Mouse (Mus musculus): ENCODE results near the gene Gh.
A peak's percentile ranks its signal among the peaks of the same experiment; 100 is the strongest.
"Not testable (repeated sequence)": the region's sequence is repeated elsewhere in the genome, so short reads cannot be mapped to it uniquely, and the experiment has no call there.

Gene Gh

DNA sequence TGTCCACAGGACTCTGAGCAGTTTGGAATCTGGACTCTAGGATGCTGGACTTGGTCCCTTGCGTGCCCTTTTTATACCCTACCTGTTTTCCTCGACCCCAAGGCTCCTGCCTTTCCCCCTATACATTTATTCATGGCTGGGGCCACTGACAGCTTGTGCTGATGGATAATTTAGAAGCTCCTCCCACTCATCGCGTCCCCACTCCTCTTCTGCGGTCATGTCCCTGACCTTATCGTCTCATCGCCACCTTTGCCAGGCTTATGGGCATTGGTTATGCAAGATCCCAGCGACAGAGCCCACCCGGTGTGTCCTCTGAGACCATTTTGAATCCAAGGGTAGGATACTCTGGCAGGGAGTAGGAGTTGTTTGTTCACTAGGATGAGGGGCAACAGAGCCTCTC lies at the start of gene Gh:
Gene Gh (minus strand): TSS at position 101 of the 400 bp plus-strand sequence.
- no peak for ATAC-seq (ENCODE audit: low TSS enrichment)

DNA sequence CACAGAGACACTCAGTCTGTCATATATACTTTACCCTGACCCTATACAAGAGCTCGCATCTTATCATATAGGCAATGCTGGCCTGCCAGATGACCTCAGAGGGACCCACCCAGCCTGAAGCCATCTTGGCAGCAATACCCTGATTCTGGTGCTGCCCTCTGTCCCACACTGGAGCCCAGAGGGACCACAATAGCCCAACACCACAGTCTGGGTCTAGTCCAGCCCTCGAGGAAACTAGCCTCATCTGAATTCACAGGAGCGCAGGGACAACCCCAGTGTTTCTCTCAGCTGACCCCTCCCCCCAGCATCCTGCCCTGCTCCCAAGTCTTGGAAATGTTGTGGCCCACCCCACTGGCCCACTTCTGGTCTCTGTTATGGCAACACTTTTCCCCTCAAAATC lies 49.6 kb upstream of the Gh start:
- no peak for ATAC-seq (ENCODE audit: low TSS enrichment)

DNA sequence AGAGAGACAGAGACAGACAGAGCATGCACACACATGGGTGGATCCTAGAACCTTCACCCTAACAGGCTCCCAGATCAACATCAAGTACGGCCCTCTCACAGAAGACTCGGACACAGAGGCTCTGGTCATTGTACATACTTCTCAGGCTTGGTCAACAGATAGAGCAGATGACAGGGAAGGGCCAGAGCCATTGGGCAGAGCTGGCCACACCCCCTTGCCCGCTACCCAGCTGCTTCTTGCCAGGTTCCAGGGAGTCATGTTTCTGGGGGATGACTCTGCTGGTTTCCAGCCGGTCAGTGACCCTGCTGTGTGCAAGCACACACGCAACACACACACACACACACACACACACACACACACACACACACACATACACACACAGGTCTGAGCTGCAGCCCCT lies 49.2 kb upstream of the Gh start:
- no peak for ATAC-seq (ENCODE audit: low TSS enrichment)

DNA sequence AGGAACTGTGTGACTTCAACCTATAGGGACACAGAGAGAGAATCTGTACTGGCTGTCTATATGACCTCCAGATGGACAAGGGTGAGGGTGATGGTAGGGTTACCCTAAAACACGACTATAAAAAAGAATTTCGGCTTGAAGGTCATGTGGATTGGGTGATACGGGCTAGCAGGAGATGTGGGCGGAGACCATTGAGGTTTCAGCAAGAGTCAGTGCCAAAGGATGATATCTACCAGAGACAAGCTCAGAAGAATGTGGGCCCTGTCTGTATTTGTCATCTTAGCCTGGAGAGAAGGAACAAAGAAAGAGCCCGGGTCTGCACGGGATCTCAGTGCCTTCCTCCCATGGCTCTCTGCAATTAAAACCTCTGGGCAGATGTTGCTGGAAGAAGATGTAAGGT lies 48.1 kb upstream of the Gh start:
- no peak for ATAC-seq (ENCODE audit: low TSS enrichment)

DNA sequence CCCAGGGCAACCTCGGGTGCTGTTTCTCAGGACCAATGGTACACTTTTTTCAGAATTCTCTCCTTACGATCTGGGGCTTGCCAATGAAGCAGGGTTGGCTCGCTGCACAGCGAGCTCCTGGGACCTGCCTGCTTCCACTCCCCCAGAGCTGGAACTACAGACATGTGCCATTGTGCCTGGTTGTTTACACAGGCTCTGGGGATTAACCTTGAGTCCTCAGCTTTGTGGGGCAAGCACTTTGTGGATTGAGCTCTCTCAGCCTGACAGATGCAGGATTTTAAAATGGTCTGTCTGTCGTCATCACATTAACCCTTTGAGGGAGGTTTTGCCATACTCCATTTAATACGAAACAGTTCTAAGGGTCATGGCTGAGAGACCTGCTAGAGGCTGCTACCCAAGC lies 43.2 kb upstream of the Gh start:
- ATAC-seq (ENCODE audit: low TSS enrichment) = no peak

DNA sequence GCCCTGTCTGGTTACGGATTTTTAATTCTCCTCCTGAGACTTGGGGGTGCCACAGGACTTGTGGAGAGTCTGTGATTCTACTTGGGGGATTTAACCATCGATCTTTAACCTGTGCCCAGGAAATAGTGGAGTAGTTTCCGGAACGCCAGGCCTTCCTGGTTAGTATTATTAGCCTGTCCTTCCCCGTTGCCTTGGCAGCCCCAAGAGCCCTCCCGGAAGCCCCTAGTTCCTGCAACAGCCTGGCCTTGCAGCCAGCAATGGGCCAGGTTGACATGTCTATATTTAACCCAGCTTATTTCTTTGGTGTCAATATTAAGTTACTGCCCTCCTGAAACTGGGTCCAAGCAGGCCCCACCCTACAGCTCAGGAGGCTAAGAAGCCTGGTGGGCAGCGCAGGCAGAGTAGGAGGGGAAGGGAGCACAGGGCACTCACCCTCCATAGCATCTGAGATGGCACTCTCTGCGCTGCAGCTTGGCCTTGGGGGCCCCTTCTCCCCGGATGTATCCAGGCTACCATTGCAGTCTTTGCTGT lies 39.4 kb upstream of the Gh start:
- ATAC-seq (ENCODE audit: low TSS enrichment) = no peak

DNA sequence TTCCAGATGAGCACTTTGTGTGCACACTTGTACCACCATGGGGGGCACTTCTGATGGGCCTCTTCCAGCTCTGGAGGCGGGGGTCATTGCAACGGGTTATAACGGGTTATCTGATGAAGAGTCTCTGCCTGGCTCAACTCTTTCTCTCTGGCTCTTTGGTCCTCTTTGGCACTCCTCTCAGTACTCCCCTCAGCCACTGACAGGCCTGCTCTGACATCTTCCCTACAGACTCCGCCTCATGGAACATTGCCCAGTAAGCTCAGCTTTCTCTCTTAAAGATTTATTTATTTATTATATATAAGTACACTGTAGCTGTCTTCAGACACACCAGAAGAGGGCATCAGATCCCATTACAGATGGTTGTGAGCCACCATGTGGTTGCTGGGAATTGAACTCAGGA lies 37.7 kb upstream of the Gh start:
- not testable (repeated sequence) for ATAC-seq (ENCODE audit: low TSS enrichment)

DNA sequence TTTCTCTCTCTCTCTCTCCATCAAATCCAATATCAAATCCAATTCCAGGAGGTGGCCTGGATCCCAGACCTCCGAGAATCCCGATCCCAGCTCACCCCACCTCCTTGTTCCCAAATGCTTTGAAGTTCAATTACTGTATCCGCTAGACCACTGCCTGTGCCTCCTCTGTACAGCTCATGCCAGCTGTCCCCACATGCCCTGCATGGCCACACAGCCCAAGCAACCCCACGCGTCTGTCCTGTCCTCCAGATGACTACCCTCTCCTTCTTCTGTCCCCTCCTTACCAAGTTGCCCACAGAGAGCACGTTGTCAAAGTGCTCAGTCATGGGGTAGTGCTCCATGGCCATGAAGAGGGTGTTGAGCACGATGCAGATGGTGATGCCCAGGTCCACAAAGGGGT lies 37.2 kb upstream of the Gh start:
- no peak for ATAC-seq (ENCODE audit: low TSS enrichment)

DNA sequence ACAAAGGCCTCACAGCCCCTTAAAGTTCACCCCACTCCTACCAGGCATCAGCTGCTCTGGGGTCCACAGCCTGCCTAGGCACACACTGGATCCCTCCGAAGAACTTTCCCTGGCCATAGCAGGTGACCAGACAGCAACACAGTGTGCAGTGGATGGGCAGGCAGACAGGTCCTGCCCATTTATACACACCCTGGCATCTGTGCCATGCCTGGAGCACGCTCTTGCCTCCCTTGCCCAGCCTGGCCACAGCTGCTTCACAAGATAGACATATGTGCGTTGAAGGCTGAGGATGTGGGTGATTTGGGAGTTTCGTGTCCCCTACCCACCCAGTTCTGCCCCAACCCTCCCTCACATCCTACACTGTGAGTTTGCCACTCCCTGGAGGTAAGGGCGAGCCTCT lies 36.4 kb upstream of the Gh start:
- ATAC-seq (ENCODE audit: low TSS enrichment) = no peak

DNA sequence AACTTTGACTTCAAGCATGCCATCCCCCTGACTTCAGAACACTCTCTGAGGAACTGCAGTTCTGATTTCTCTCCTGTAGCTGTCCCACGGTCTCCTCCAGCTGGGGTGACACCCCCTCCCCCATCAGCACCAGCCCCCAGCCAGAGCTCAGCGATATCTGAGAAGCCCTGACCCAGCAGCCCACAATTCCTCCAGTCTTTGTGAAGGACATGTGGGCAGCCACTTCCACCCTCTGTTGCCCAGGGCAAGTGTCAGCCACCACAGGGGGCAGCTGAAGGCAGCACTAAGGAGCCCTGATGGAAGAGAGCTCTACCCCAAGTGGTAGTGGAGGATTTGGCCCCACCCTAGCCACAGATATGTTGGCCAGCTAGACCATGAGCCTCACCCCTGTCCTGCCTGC lies 32.4 kb upstream of the Gh start:
- ATAC-seq (ENCODE audit: low TSS enrichment) = no peak

DNA sequence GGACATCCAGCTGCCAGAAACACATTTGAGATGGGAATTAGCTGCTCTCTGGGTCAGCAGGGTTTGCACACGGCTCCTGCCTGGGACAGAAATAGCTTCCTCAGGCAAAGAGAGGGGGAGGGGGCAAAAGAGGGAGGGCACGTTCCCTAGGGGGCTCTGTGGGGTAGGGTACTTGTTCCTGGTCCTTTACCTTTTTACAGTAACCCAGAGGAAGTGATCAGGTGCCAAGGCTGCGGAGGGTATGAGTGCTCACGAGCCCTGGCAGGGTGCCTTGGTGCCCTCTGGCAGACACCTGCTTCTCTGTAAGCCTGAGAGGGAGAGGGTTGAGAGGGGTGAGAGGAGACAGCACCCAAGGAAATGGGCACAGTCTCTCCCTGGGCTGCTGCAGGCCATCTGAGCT lies 30.8 kb upstream of the Gh start:
- no peak for ATAC-seq (ENCODE audit: low TSS enrichment)

DNA sequence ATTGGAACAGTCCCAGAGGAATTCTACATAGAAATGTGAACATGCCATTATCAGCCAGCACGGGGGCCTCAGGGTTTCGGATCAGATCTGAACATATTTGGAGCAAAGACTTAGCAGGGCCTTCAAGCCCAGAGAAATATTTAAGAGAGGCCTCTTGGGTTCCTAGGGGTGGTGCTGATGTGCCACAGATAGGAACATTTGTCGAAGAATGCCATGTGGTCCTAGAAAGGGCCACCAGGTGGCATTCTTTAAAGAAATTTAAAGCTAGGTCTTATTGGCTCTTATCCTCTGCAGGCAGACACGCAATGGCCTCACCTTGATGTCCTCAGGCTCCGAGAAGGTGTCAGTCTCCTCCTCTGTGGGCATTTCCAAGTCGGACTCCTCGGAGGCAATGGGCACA lies 28.0 kb upstream of the Gh start:
- ATAC-seq (ENCODE audit: low TSS enrichment) = peak; percentile 57; the same call in 1 of the 2 replicates

DNA sequence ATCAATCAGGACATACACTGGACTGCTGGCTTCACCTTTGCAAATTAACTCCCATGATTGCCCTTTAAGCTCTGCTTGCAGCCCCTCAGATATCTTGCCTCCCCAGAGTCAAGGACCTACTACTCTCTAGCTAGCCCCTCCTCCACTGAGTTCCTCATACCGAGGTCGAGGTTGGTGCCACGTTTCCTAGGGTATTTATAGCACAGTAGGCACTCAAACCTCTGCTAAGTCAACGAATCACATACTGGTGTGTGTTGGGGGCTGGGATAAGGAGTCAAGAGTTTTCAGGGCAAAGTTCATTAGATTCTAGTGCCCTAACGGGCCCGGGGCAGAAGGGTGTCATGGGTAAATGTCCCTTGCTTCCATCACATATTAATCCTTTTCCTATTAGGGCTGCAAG lies 27.5 kb upstream of the Gh start:
- ATAC-seq (ENCODE audit: low TSS enrichment) = no peak

DNA sequence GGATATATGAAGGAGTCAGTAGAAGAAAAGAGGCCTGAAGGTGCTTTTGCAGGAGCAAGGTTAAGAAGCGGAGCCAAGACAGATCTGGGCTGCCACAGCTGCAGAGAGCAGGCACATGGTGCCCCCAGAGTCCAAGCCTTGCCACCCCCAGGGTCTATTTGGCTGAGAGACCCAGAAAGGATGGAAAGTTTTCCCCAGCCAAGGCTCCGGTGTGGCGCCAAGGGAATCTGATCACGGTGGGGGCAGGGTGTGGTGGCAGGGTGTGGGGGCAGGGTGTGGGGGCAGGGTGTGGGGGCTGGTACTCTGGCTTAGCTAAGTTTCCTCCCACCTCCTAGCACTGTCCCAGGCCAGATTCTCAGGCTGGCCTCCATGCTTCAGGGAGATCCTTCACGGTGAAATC lies 26.9 kb upstream of the Gh start:
- ATAC-seq (ENCODE audit: low TSS enrichment) = no peak

DNA sequence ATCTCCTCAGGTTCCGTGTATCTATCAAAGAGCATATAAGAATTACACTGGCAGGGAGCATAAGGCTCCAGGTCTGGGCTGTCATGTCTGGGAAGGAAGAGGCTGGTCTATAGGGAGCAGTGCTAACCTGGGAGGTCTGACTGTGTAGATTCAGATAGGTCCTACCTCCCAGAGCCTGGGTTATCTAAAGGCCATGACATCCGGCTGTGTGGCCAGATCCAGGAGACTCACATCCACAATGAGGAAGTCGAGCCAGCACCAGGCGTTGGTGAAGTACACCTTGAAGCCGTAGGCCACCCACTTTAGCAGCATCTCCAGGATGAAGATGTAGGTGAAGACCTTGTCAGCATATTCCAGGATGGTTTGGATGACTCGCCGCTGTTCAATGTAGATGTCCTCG lies 24.8 kb upstream of the Gh start:
- no peak for ATAC-seq (ENCODE audit: low TSS enrichment)

DNA sequence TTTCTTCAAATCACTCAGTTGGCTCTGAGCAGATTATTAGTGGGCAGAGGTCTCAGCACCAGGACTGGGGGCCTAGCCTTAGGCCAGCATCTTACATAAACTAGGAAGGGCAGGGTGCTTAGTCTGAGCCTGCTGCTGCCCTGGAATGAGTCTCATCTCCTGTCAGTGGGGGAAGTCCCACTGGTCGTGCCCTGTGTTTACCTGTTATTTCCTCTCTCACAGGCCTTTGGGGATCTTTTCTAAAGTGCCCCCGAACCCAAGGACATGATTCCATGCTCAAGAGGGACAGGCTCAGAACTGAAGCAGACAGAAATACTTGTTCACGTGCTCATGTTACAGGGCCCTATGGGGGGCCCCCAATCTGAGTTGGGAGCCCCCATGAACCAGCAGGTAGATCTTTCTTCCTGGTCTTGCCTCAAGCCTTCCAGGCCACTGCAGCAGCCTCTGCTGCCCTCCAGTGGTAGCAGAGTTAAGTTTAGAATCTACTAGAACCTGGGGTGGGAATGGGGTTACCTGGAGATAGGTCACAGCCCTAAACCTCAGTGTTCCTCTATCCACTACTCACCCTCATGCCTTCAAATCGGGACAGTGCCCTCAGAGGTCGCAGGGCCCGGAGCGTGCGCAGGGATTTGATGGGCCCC lies 24.0 kb upstream of the Gh start:
- ATAC-seq (ENCODE audit: low TSS enrichment) = peak; percentile 70; the same call in 1 of the 2 replicates

DNA sequence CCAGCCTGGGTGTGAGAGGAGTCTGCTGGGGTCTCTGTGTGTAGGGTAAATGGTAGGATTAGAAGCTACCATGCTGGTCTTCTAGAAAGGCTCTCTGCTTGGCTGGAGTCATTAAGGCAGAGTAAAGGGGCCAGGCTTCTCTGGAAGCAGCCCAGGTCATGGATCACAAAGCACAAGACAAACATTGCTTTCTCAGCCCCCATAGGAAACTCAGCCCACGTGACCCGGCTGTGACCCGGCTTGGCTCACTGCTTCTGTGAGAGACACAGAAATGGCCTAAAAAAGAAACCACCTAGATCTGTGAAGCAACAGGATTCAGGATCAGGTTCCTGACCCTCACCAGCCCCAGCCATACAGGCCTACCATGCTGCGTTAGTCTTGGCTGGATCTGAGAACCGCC lies 23.2 kb upstream of the Gh start:
- ATAC-seq (ENCODE audit: low TSS enrichment) = no peak

DNA sequence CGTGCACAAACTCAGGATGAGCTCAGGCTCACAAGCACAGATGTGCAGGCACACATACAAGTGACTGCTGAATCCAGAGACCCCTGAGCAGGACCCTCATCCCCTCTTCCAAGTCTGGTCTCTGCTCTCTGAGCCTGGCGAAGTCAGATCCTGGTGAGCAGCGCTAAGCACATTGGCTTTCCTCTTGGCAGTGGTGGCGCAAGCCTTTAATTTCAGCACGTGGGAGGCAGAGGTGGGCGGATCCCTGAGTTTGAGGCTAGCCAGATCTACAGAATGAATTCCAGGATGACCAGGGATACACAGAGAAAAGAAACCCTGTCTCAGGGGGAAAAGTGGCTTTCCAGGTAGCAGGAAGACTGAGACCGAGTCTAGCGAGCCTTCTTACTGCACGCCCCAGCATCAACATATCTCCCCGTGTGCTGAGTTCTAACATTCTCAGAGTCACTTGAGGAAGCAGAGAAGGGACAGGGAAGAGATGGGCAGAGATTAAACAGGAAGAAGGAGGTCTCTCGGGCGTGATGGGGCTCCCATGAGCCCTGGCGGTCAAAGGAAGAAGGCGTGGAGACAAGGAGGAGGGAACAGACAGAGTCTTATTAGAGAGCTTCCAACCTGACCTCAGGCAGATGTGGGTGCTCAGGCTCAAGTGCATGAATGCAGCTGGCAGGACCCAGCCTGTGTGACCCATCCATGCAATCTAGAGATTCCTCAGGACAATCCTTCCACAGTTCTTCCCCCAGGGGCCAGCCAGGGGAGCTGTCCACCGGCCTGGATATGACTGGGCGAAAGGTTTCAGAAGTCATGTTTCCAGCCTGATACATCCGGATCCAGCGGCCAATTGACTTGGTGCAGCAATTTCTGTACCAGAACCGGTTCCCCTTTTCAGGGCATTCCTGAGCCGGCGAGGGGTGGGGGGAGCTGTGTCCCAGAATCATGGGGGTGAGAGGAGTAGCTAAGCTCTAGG lies 17.0 kb upstream of the Gh start:
- peak; percentile 85 for ATAC-seq (ENCODE audit: low TSS enrichment)

DNA sequence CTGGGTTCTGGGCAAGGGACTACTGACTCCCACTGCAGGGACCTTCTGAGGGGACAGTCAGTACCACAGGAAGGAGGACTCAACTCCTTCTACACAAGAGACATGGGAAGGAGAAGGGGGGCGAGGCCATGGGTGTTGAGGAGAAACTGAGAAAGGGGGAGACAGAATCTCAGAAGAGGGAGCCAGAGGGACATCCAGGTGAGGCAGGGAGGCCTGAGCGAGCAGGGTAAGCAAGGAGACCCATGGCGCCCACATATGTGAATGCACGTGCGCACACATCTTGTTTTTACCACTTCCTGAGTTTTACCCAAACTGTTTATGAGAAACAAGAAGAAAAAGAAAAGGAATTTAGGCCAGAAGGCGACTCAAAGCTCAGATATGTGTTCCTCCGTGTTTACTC lies 16.1 kb upstream of the Gh start:
- ATAC-seq (ENCODE audit: low TSS enrichment) = no peak

DNA sequence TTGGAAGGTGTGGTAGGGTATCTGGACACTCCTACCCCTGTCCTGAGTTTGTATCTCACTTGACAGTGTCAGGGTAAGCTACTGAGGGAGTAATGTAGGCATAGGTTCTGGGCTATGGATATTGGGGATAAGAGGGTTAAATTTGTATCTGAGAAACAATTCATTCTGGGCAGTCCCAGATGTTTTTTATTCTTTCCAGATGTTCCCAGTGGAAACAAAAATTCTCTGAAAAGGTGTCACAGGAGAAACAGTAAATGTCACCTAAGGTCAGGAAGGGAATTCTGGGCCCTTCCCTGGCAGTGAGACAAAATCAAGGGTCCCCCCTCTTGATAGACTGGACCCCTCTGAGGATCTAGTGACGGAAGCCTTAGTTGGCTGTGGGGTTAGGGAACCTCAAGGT lies 14.8 kb upstream of the Gh start:
- no peak for ATAC-seq (ENCODE audit: low TSS enrichment)

DNA sequence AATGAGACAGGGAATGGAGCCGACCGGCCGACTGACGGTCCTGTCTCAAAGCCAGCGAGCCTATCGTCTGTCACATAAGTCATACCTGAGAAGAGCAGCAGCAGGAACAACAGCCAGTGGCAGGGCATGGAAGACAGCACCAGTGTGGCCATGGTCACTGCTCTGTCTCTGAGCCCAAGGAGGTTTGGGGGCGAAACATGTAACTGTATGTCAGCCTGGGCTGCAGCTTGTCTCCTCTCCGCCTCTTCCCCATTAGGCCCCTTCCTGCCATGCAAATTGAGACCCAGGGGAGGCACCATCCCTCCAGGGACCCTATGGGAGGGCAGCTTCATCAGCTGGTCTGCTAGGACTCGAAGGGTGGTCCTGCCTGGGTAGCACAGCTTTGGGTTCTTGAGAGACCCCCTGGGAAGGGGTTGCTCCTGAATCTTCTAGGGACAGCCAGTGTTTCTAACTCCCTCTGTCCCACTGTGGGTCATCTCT lies 12.7 kb upstream of the Gh start, which contains the start of gene Cd79b:
Gene Cd79b (minus strand): TSS at position 430 of the 480 bp plus-strand sequence.
- no peak for ATAC-seq (ENCODE audit: low TSS enrichment)

DNA sequence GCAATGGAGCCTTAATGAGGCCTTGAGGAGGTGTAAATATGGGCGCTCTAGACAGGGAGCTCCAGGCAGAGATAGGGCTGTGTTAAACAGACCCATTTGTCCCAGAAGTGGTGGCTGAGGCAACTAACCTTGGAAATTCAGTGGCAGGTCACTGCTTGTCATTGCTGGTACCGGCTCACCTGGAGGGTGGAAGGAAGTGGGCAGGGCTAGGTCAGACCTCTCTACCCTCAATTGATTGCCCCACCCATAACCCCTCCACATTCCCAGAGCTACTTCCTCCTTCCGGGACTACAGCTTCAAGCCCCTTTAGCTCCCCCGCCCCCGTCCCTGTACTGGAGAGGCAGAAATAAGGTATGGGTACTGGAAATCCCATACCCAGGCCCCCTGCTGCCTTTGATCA lies 11.9 kb upstream of the Gh start:
- no peak for ATAC-seq (ENCODE audit: low TSS enrichment)

DNA sequence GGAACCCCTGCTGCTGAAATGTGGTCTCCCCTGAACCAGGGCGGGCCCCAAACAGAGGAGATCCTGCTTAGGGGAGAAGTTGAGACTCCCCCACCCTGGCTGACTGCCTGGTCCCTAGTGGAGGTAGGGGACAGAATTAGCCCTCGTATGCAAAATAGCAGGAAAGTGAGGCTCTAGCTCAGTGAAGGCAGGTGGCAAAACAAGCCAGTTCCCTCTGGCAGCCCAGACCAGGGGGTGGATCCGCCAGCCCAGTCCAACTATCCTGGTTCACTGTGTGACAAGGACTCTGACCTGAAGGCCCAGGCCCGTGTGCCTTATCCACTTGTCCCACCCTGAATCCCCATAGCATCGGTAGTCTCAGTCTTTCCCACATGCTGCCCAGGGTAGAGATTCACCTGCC lies 8.5 kb upstream of the Gh start:
- no peak for ATAC-seq (ENCODE audit: low TSS enrichment)
